Mouse (Mus musculus) megakaryocyte, embryonic 14.5 days (primary cell): ENCODE measurements around the gene Snx10. TPM values are rescaled to one million over a fixed set of nuclear protein-coding genes. Genes with fewer than 3 reads are reported as not detected.

ENCODE experiments used
- H3K27me3 ChIP-seq: replicated peaks from 2 replicates; pipeline ENCODE3; 2012; ENCODE audit warnings: inconsistent platforms
- H3K36me3 ChIP-seq: replicated peaks from 2 replicates; pipeline ENCODE3; 2012; ENCODE audit warnings: low read length, inconsistent platforms, mixed read lengths
- H3K4me1 ChIP-seq: 2 replicates; pipeline ENCODE4 v1.6.1; 2012; ENCODE audit warnings: inconsistent platforms
- H3K4me3 ChIP-seq: replicated peaks from 2 replicates; pipeline ENCODE3; 2012; ENCODE audit warnings: moderate library complexity, mild to moderate bottlenecking, inconsistent platforms
- H3K9me3 ChIP-seq: 2 replicates; pipeline ENCODE4 v1.6.1; 2012; ENCODE audit warnings: inconsistent platforms
- FLI1 ChIP-seq: IDR thresholded peaks from 2 replicates; pipeline ENCODE4 v1.6.1; 2012; ENCODE audit warnings: low read length, inconsistent platforms, mixed read lengths
- GATA1 ChIP-seq: IDR thresholded peaks from 3 replicates; pipeline ENCODE4 v1.6.1; 2012; ENCODE audit warnings: mixed read lengths, low read length, inconsistent platforms, borderline replicate concordance
- polyA plus RNA-seq: library from polyadenylated mRNA; stranded (reverse); fragments of >175 nt; gene quantifications from 2 replicates; pipeline ENCODE4 v1.2.3, GENCODE M21; 2012; ENCODE audit warnings: low replicate concordance; ENCODE audit not compliant: insufficient read depth

The Snx10 gene
- polyA plus RNA-seq, 1 experiment, result 2.4 TPM

- no peaks in the 10 kb centered on the region; the same call in 1 of the 2 replicates for H3K4me1 ChIP-seq
- H3K4me3 ChIP-seq, result peak overlapping the region; percentile 23
- peaks cover 36% of the 10 kb centered on the region for H3K27me3 ChIP-seq
- no peaks in the 10 kb centered on the region for H3K36me3 ChIP-seq
- H3K9me3 ChIP-seq, result peaks cover 15% of the 10 kb centered on the region
- TF ChIP-seq FLI1 (no peak), GATA1 (no peak)
Observed at GRCm38 (mm10) chr6:51598058-51598457, 74.4 kb downstream of the Snx10 start.

GRCm38 (mm10) chr6:51600412-51600811, 76.7 kb downstream of the Snx10 start:
- no peak for TF ChIP-seq FLI1
- TF ChIP-seq GATA1, result no peak
- Histone ChIP-seq H3K4me1 (no peaks in the 10 kb centered on the region; the same call in 1 of the 2 replicates), H3K36me3 (no peaks in the 10 kb centered on the region), H3K27me3 (peaks cover 47% of the 10 kb centered on the region), H3K9me3 (peaks cover 19% of the 10 kb centered on the region), H3K4me3 (no peak overlapping the region)

- peaks cover 19% of the 10 kb centered on the region for H3K9me3 ChIP-seq
- no peaks in the 10 kb centered on the region for H3K36me3 ChIP-seq
- H3K4me3 ChIP-seq, result no peak overlapping the region
- peaks cover 53% of the 10 kb centered on the region for H3K27me3 ChIP-seq
- TF ChIP-seq FLI1 (no peak), GATA1 (no peak)
- H3K4me1 ChIP-seq, result no peaks in the 10 kb centered on the region; the same call in 1 of the 2 replicates
Observed at GRCm38 (mm10) chr6:51602341-51602740, 78.6 kb downstream of the Snx10 start.

GRCm38 (mm10) chr6:51603691-51604090, 80.0 kb downstream of the Snx10 start:
- H3K4me3 ChIP-seq, result no peak overlapping the region
- no peaks in the 10 kb centered on the region; the same call in 1 of the 2 replicates for H3K4me1 ChIP-seq
- no peaks in the 10 kb centered on the region for H3K36me3 ChIP-seq
- H3K27me3 ChIP-seq, result peaks cover 50% of the 10 kb centered on the region
- TF ChIP-seq FLI1 (no peak), GATA1 (no peak)
- H3K9me3 ChIP-seq, result peaks cover 19% of the 10 kb centered on the region

- Histone ChIP-seq H3K4me1 (no peaks in the 10 kb centered on the region; the same call in 1 of the 2 replicates), H3K9me3 (peaks cover 19% of the 10 kb centered on the region), H3K36me3 (no peaks in the 10 kb centered on the region), H3K27me3 (peaks cover 59% of the 10 kb centered on the region), H3K4me3 (no peak overlapping the region)
- no peak for TF ChIP-seq FLI1
Observed at GRCm38 (mm10) chr6:51606245-51606644, 82.5 kb downstream of the Snx10 start.

DNA sequence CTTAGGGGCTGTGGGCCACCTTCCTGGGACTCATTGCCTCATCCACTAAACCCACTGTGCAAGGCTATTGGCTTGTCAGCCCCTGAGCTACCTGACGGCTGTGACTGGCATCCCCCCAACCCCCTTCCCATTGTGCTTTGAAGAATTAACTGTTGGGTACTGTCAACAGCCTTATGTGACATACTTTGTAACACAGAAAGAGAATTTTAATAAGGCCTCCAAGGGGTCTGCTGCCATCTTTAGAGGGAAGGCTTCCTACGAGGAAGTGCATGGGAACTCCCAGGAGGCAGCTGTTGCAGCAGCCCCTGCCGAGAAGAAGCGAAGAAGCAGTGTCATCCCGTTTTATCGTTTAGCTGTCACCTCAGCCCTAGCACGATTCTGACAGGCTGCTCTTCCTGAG, 83.1 kb downstream of the Snx10 start:
- no peak overlapping the region for H3K4me3 ChIP-seq
- TF ChIP-seq GATA1 (no peak), FLI1 (no peak)

DNA sequence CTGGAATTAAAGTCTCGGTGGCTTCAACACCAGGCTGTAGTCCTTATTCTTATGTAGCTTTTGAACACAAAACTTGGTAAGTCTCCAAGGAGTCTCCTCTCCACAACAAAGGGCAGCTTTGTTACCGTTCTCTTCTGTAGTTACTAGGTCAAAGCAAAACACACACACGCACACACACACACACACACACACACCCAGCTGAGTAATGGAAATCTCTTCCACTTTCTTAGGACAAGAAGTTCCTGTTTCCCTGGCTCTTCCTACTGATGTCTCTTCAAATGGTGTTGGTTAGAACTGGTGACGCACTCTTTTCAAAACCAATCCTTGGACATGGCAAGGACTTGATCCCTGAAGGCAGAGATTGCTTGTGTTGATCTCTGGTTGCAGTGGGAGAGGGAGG, 87.9 kb downstream of the Snx10 start:
- H3K4me1 ChIP-seq, result peaks cover 12% of the 10 kb centered on the region
- peaks cover 66% of the 10 kb centered on the region for H3K27me3 ChIP-seq
- H3K36me3 ChIP-seq, result no peaks in the 10 kb centered on the region
- no peak for TF ChIP-seq GATA1
- TF ChIP-seq FLI1, result no peak
- no peaks in the 10 kb centered on the region; the same call in 1 of the 2 replicates for H3K9me3 ChIP-seq
- no peak overlapping the region for H3K4me3 ChIP-seq

More for the DNA sequence above, 83.1 kb downstream of the Snx10 start:
- peaks cover 16% of the 10 kb centered on the region for H3K9me3 ChIP-seq
- peaks cover under 1% of the 10 kb centered on the region; the same call in 1 of the 2 replicates for H3K4me1 ChIP-seq
- H3K36me3 ChIP-seq, result no peaks in the 10 kb centered on the region
- peaks cover 64% of the 10 kb centered on the region for H3K27me3 ChIP-seq

DNA sequence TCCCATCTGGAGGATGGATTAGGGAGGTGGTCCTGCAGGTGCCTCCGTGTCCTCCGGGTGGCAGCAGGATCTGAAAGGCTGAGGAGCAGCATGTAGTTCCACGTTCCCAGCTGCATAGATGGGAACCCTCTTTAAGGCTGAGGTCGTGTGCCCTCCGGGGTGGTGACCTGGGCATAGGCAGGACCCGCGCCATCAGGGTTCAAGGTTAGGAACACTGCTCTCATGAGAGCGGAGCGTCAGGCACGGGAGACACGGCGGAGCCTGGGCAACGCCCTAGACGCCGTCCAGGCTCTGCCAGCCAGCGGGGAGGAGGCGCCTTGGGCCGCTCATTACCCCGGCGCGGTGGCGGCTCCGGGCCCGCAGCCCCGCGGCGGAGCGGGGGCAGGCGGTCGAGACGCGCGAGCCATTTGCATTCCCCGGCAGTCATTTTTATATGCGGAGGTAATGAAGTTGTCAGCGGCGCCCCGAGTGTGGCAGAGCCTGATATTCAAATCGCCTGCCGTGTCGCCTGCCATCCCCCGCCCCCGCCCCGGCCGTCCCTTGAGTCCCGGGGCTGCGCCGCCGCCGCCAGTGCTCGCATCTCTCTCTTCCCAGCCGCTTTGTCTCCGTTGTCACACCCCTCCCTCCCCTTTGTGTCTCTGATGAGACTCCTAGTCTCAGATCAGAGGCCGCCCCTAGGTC, 88.8 kb downstream of the Snx10 start:
- Histone ChIP-seq H3K9me3 (no peaks in the 10 kb centered on the region; the same call in 1 of the 2 replicates), H3K4me1 (peaks cover 12% of the 10 kb centered on the region), H3K27me3 (peaks cover 66% of the 10 kb centered on the region), H3K4me3 (peak overlapping the region; percentile 90), H3K36me3 (no peaks in the 10 kb centered on the region)
- TF ChIP-seq GATA1, result no peak
- TF ChIP-seq FLI1, result no peak

GRCm38 (mm10) chr6:51613661-51614060, 90.0 kb downstream of the Snx10 start:
- no peaks in the 10 kb centered on the region for H3K36me3 ChIP-seq
- H3K27me3 ChIP-seq, result peaks cover 68% of the 10 kb centered on the region
- no peaks in the 10 kb centered on the region; the same call in 1 of the 2 replicates for H3K9me3 ChIP-seq
- peaks cover 12% of the 10 kb centered on the region for H3K4me1 ChIP-seq
- no peak overlapping the region for H3K4me3 ChIP-seq
- no peak for TF ChIP-seq GATA1
- TF ChIP-seq FLI1, result no peak

- Histone ChIP-seq H3K4me1 (peaks cover 4% of the 10 kb centered on the region; the same call in 1 of the 2 replicates), H3K36me3 (no peaks in the 10 kb centered on the region), H3K27me3 (peaks cover 41% of the 10 kb centered on the region), H3K9me3 (peaks cover 5% of the 10 kb centered on the region; the same call in 1 of the 2 replicates), H3K4me3 (no peak overlapping the region)
- no peak for TF ChIP-seq GATA1
Observed at GRCm38 (mm10) chr6:51626843-51627242, 103.1 kb downstream of the Snx10 start.
